Mouse (Mus musculus) midbrain, embryonic 15.5 days (tissue): ENCODE data around the gene Gm6525. TPM values are rescaled to one million over a fixed set of nuclear protein-coding genes. Genes with fewer than 3 reads are reported as not detected.

Experiments
- ATAC-seq: fragments of 200-750 bp; cut with Nextera tagmentation; replicated peaks from 2 replicates; pipeline ENCODE4 v1.8.0; 2017; ENCODE audit warnings: moderate TSS enrichment
- H3K27ac ChIP-seq: fragments of 300-500 bp; sonication (generic); 2 replicates; pipeline ENCODE4 v1.5.1; 2015; ENCODE audit warnings: mild to moderate bottlenecking, inconsistent platforms
- H3K27me3 ChIP-seq: fragments of 300-500 bp; sonication (generic); replicated peaks from 2 replicates; pipeline ENCODE4 v1.6.1; 2015; ENCODE audit warnings: inconsistent platforms
- H3K36me3 ChIP-seq: fragments of 300-500 bp; sonication (generic); replicated peaks from 2 replicates; pipeline ENCODE4 v1.6.1; 2015; ENCODE audit warnings: inconsistent platforms
- H3K4me1 ChIP-seq: fragments of 300-500 bp; sonication (generic); 2 replicates; pipeline ENCODE4 v1.6.1; 2015; ENCODE audit warnings: inconsistent platforms
- H3K4me2 ChIP-seq: fragments of 300-500 bp; sonication (generic); 2 replicates; pipeline ENCODE4 v1.6.1; 2015; ENCODE audit warnings: inconsistent platforms, mild to moderate bottlenecking, moderate library complexity
- H3K4me3 ChIP-seq: fragments of 300-500 bp; sonication (generic); 2 replicates; pipeline ENCODE4 v1.5.1; 2015; ENCODE audit warnings: mild to moderate bottlenecking, inconsistent platforms
- H3K9ac ChIP-seq: fragments of 300-500 bp; sonication (generic); 2 replicates; pipeline ENCODE4 v1.6.1; 2015; ENCODE audit warnings: mild to moderate bottlenecking, inconsistent platforms
- H3K9me3 ChIP-seq: fragments of 300-500 bp; sonication (generic); 2 replicates; pipeline ENCODE4 v1.6.1; 2016; ENCODE audit warnings: inconsistent platforms
- WGBS: fragments of 180-500 bp; shearing (Covaris S2); methylation state at CpG from one replicate; pipeline ENCODE4 v1.1.7; 2015; ENCODE audit warnings: mixed read lengths; 5-methylcytosine and 5-hydroxymethylcytosine counted together
- polyA plus RNA-seq: library from polyadenylated mRNA; unstranded; fragments of >200 nt; fragmentation: Nextera tagmentation; extraction: Ambion mirVana; gene quantifications from 2 replicates; pipeline ENCODE4 v1.2.1, GENCODE M21; 2015

Gene Gm6525
- polyA plus RNA-seq, 1 experiment from 2014 or later: 2.5 TPM

GRCm38 (mm10) chr3:84154721-84155141 is 19.2 kb upstream of the Gm6525 start:
- Histone ChIP-seq H3K4me2 (peak overlapping the region; percentile 99), H3K36me3 (peaks cover 6% of the 10 kb centered on the region; the same call in 1 of the 2 replicates), H3K27me3 (no peaks in the 10 kb centered on the region), H3K4me3 (no peak overlapping the region), H3K27ac (no peak overlapping the region), H3K4me1 (peaks cover 9% of the 10 kb centered on the region; the same call in 1 of the 2 replicates), H3K9me3 (no peaks in the 10 kb centered on the region), H3K9ac (no peak overlapping the region)
- no peak for ATAC-seq
- 19% methylated on average over 12 of the region's 12 CpGs for WGBS

DNA sequence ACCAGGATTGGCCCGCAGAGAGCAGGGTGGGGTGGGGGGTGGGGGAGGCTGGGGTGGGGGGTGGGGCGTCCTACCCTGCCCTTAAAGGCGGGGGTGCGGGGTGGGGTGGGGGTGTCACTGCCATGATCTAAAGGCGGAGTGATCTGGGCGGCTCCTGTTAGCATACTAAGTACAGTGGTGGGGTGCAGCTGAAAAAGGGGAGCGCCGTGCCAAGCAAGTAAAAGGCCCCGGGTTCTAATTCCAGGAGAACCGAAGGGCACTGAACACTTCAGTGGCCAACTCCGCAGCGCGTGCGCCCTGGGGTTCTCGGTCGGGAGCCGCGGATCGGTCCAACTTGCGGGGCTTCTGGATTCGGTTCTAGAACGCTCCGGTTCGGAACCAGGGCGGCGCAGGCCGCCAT is 18.8 kb upstream of the Gm6525 start:
- peak overlapping the region; percentile 99 for H3K4me2 ChIP-seq
- H3K9ac ChIP-seq: peak overlapping the region; percentile 50
- no peak overlapping the region for H3K27ac ChIP-seq
- H3K4me3 ChIP-seq: peak overlapping the region; percentile 54
- peak; percentile 46 for ATAC-seq
- no peaks in the 10 kb centered on the region for H3K9me3 ChIP-seq
- peaks cover 10% of the 10 kb centered on the region; the same call in 1 of the 2 replicates for H3K36me3 ChIP-seq
- H3K4me1 ChIP-seq: peaks cover 9% of the 10 kb centered on the region; the same call in 1 of the 2 replicates
- WGBS: under 1% methylated on average over 27 of the region's 27 CpGs
- no peaks in the 10 kb centered on the region for H3K27me3 ChIP-seq

- Histone ChIP-seq H3K9ac (peak within 1 kb of the TSS; percentile 50), H3K27ac (no peak within 1 kb of the TSS), H3K4me3 (peak within 1 kb of the TSS; percentile 54), H3K36me3 (peaks cover 13% of the 10 kb centered on the region; the same call in 1 of the 2 replicates), H3K27me3 (no peaks in the 10 kb centered on the region), H3K9me3 (no peaks in the 10 kb centered on the region), H3K4me1 (peaks cover 9% of the 10 kb centered on the region; the same call in 1 of the 2 replicates), H3K4me2 (peak within 1 kb of the TSS; percentile 99)
- WGBS: under 1% methylated on average over 29 of the region's 29 CpGs
- ATAC-seq: peak; percentile 97
Measured at GRCm38 (mm10) chr3:84155558-84156006, 18.3 kb upstream of the Gm6525 start, which contains the start of gene Mnd1. Gene Mnd1 (minus strand): TSS chr3:84155786.

- Histone ChIP-seq H3K36me3 (peaks cover 16% of the 10 kb centered on the region; the same call in 1 of the 2 replicates), H3K9me3 (no peaks in the 10 kb centered on the region), H3K4me2 (peak overlapping the region; percentile 99), H3K4me1 (peaks cover 9% of the 10 kb centered on the region; the same call in 1 of the 2 replicates), H3K27me3 (no peaks in the 10 kb centered on the region), H3K9ac (no peak overlapping the region), H3K27ac (no peak overlapping the region), H3K4me3 (peak overlapping the region; percentile 54; the same call in 1 of the 2 replicates)
- WGBS: 47% methylated on average over 6 of the region's 6 CpGs
- ATAC-seq: no peak
Measured at GRCm38 (mm10) chr3:84156105-84156504, 17.8 kb upstream of the Gm6525 start.

GRCm38 (mm10) chr3:84157011-84157410 is 16.9 kb upstream of the Gm6525 start:
- no peaks in the 10 kb centered on the region for H3K9me3 ChIP-seq
- ATAC-seq: no peak
- peaks cover 9% of the 10 kb centered on the region; the same call in 1 of the 2 replicates for H3K4me1 ChIP-seq
- no peak overlapping the region for H3K4me2 ChIP-seq
- H3K9ac ChIP-seq: no peak overlapping the region
- no peak overlapping the region for H3K27ac ChIP-seq
- H3K4me3 ChIP-seq: no peak overlapping the region
- peaks cover 16% of the 10 kb centered on the region; the same call in 1 of the 2 replicates for H3K36me3 ChIP-seq
- WGBS: 40% methylated on average over 4 of the region's 4 CpGs
- no peaks in the 10 kb centered on the region for H3K27me3 ChIP-seq

GRCm38 (mm10) chr3:84157559-84158350 is 16.1 kb upstream of the Gm6525 start:
- H3K36me3 ChIP-seq: peaks cover 17% of the 10 kb centered on the region; the same call in 1 of the 2 replicates
- peaks cover 9% of the 10 kb centered on the region; the same call in 1 of the 2 replicates for H3K4me1 ChIP-seq
- H3K27ac ChIP-seq: no peak overlapping the region
- H3K27me3 ChIP-seq: no peaks in the 10 kb centered on the region
- ATAC-seq: no peak
- no peak overlapping the region for H3K4me3 ChIP-seq
- no peaks in the 10 kb centered on the region for H3K9me3 ChIP-seq
- WGBS: 86% methylated on average over 4 of the region's 4 CpGs
- no peak overlapping the region for H3K4me2 ChIP-seq
- no peak overlapping the region for H3K9ac ChIP-seq

GRCm38 (mm10) chr3:84165391-84165790 is 8.5 kb upstream of the Gm6525 start:
- Histone ChIP-seq H3K4me1 (no peaks in the 10 kb centered on the region), H3K9ac (no peak overlapping the region), H3K27me3 (no peaks in the 10 kb centered on the region), H3K9me3 (no peaks in the 10 kb centered on the region), H3K4me2 (no peak overlapping the region), H3K27ac (no peak overlapping the region), H3K36me3 (peaks cover 43% of the 10 kb centered on the region), H3K4me3 (no peak overlapping the region)
- ATAC-seq: no peak
- WGBS: 94% methylated on average over 3 of the region's 3 CpGs

GRCm38 (mm10) chr3:84166073-84166472 is 7.8 kb upstream of the Gm6525 start:
- Histone ChIP-seq H3K4me2 (no peak overlapping the region), H3K9ac (no peak overlapping the region), H3K4me1 (no peaks in the 10 kb centered on the region), H3K27me3 (no peaks in the 10 kb centered on the region), H3K4me3 (no peak overlapping the region), H3K36me3 (peaks cover 42% of the 10 kb centered on the region), H3K27ac (no peak overlapping the region), H3K9me3 (no peaks in the 10 kb centered on the region)
- WGBS: 93% methylated on average over 5 of the region's 5 CpGs
- ATAC-seq: no peak

DNA sequence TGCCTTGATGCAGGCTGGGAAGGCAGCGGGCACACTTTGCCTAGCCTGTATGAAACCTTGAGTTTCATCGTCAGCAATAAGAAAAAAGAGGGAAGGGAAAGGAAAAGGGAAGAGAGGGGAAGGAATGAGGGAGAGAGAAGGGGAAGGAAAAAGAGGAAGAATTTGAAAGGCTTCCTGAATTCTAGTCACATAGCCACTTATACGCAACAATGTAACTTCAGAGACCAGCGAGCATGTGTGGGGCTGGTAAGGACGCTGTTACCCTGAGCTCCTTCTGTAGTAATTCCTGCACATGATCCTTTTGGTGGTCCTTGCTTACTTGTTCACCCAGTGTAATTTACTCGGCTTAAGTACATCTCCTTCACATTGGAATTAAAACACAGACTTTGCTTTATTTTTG is 5.0 kb upstream of the Gm6525 start:
- Histone ChIP-seq H3K4me3 (no peak overlapping the region), H3K9ac (no peak overlapping the region), H3K4me2 (no peak overlapping the region), H3K27me3 (no peaks in the 10 kb centered on the region), H3K36me3 (peaks cover 43% of the 10 kb centered on the region), H3K4me1 (no peaks in the 10 kb centered on the region), H3K27ac (no peak overlapping the region), H3K9me3 (no peaks in the 10 kb centered on the region)
- no peak for ATAC-seq
- 89% methylated on average over 6 of the region's 6 CpGs for WGBS

GRCm38 (mm10) chr3:84169393-84170005 is 4.4 kb upstream of the Gm6525 start:
- H3K4me1 ChIP-seq: no peaks in the 10 kb centered on the region
- H3K36me3 ChIP-seq: peaks cover 38% of the 10 kb centered on the region
- H3K4me2 ChIP-seq: no peak overlapping the region
- no peaks in the 10 kb centered on the region for H3K9me3 ChIP-seq
- no peak for ATAC-seq
- H3K27ac ChIP-seq: no peak overlapping the region
- WGBS: 77% methylated on average over 8 of the region's 8 CpGs
- H3K27me3 ChIP-seq: no peaks in the 10 kb centered on the region
- H3K9ac ChIP-seq: no peak overlapping the region
- no peak overlapping the region for H3K4me3 ChIP-seq

GRCm38 (mm10) chr3:84172406-84172805 is 1.5 kb upstream of the Gm6525 start:
- WGBS: 47% methylated on average over 11 of the region's 11 CpGs
- no peak; the same call in 1 of the 2 replicates for ATAC-seq
- peak overlapping the region; percentile 10; the same call in 1 of the 2 replicates for H3K27ac ChIP-seq
- no peaks in the 10 kb centered on the region for H3K4me1 ChIP-seq
- H3K36me3 ChIP-seq: peaks cover 13% of the 10 kb centered on the region; the same call in 1 of the 2 replicates
- no peak overlapping the region for H3K9ac ChIP-seq
- H3K4me3 ChIP-seq: no peak overlapping the region
- no peaks in the 10 kb centered on the region for H3K9me3 ChIP-seq
- no peak overlapping the region for H3K4me2 ChIP-seq
- H3K27me3 ChIP-seq: no peaks in the 10 kb centered on the region
